Mouse (Mus musculus) gastrocnemius, adult 8-10 months (tissue): ENCODE data around the gene Akt2. TPM values are rescaled to one million over a fixed set of nuclear protein-coding genes. Genes with fewer than 3 reads are reported as not detected.
A peak's percentile ranks its signal among the peaks of the same experiment; 100 is the strongest.

Experiments used
- DNase-seq, 2 experiments: peaks; one replicate each; pipeline ENCODE4 v3.0.0; 2022; ENCODE audit warnings: low spot score in 2 of 2
- total RNA-seq, 4 experiments: library from RNA; stranded (reverse); gene quantifications; 2 replicates each; pipeline ENCODE4 v1.2.4; 2022

Akt2 gene
- total RNA-seq, 4 experiments from 2014 or later: 178 to 228 (median 207) TPM

- no peak for DNase-seq
Measured at GRCm38 (mm10) chr7:27587741-27588140, 3.6 kb upstream of the Akt2 start.

GRCm38 (mm10) chr7:27590088-27590487, 1.3 kb upstream of the Akt2 start:
- DNase-seq: no peak

GRCm38 (mm10) chr7:27590566-27591213, 662 bp upstream of the Akt2 start:
- no peak for DNase-seq

- no peak for DNase-seq
Measured at GRCm38 (mm10) chr7:27592217-27592929, 1.0 kb downstream of the Akt2 start.

GRCm38 (mm10) chr7:27592934-27593645, 1.7 kb downstream of the Akt2 start:
- no peak for DNase-seq

- DNase-seq: peak in 1 of 2 experiments; percentile 40
Measured at GRCm38 (mm10) chr7:27596586-27597503, 5.5 kb downstream of the Akt2 start.

GRCm38 (mm10) chr7:27598053-27598452, 6.7 kb downstream of the Akt2 start:
- no peak for DNase-seq

- DNase-seq: no peak
Measured at GRCm38 (mm10) chr7:27601628-27602027, 10.3 kb downstream of the Akt2 start.

GRCm38 (mm10) chr7:27602161-27602560, 10.8 kb downstream of the Akt2 start:
- DNase-seq: no peak

GRCm38 (mm10) chr7:27602835-27603234, 11.5 kb downstream of the Akt2 start:
- no peak for DNase-seq

- DNase-seq: no peak
Measured at GRCm38 (mm10) chr7:27604661-27605348, 13.5 kb downstream of the Akt2 start.

- DNase-seq: peak; percentile 61 to 66
Measured at GRCm38 (mm10) chr7:27605499-27606285, 14.3 kb downstream of the Akt2 start.

- DNase-seq: no peak
Measured at GRCm38 (mm10) chr7:27606481-27607254, 15.3 kb downstream of the Akt2 start.

GRCm38 (mm10) chr7:27607580-27607979, 16.2 kb downstream of the Akt2 start:
- peak; percentile 87 to 95 for DNase-seq

- DNase-seq: no peak
Measured at GRCm38 (mm10) chr7:27608130-27608529, 16.8 kb downstream of the Akt2 start.

- no peak for DNase-seq
Measured at GRCm38 (mm10) chr7:27609285-27609684, 17.9 kb downstream of the Akt2 start.

GRCm38 (mm10) chr7:27609688-27610087, 18.3 kb downstream of the Akt2 start:
- DNase-seq: no peak

GRCm38 (mm10) chr7:27610370-27610769, 19.0 kb downstream of the Akt2 start:
- DNase-seq: no peak

- DNase-seq: no peak
Measured at GRCm38 (mm10) chr7:27610871-27611270, 19.5 kb downstream of the Akt2 start.
